Mouse (Mus musculus) activated CD4-positive, CD25-positive, alpha-beta regulatory T cell, adult 4 months (primary cell): ENCODE measurements around the gene Zfp319. TPM values are rescaled to one million over a fixed set of nuclear protein-coding genes. Genes with fewer than 3 reads are reported as not detected.

Experiments
- ATAC-seq: one replicate; pipeline ENCODE4 v1.8.0; 2017
- polyA plus RNA-seq, 2 experiments: library from polyadenylated mRNA; unstranded; fragments of 100-300 nt; shearing (Covaris generic); gene quantifications; one replicate each; pipeline ENCODE4 v1.2.1; 2017

The Zfp319 gene
- polyA plus RNA-seq, 2 experiments from 2014 or later: 3.2 to 4.5 TPM

GRCm38 (mm10) chr8:95348811-95349630 lies 17.3 kb upstream of the Zfp319 start:
- ATAC-seq: peak; percentile 64

GRCm38 (mm10) chr8:95348356-95348755 lies 16.6 kb upstream of the Zfp319 start:
- ATAC-seq: no peak

- peak; percentile 18 for ATAC-seq
These were observed 15.1 kb upstream of the Zfp319 start for GRCm38 (mm10) chr8:95346643-95347545.

GRCm38 (mm10) chr8:95344668-95345067 lies 12.9 kb upstream of the Zfp319 start:
- no peak for ATAC-seq

- no peak for ATAC-seq
These were observed 10.0 kb upstream of the Zfp319 start for GRCm38 (mm10) chr8:95341721-95342120.

- no peak for ATAC-seq
These were observed 4.6 kb upstream of the Zfp319 start for GRCm38 (mm10) chr8:95336363-95336762.

DNA sequence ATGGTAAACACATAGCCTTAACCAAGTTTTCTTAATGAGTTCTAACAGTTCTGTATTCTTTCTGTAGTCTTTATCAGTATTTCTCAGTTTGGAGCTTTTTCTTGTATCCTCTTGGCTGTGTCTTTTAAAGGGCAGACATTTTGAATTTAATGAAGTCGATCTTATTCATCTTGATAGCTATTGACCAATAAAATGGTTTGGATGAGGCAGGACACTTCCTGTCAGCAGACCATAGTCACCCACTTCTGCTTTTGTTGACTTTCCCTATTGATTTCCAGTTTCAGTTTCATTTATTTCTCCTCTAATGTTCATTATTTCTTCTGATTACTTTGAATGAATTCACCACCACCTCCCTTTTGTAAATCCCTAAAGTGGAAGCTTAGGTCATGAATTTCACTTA lies 4.0 kb upstream of the Zfp319 start:
- ATAC-seq: no peak

- no peak for ATAC-seq
These were observed 868 bp upstream of the Zfp319 start for GRCm38 (mm10) chr8:95332437-95333199.

DNA sequence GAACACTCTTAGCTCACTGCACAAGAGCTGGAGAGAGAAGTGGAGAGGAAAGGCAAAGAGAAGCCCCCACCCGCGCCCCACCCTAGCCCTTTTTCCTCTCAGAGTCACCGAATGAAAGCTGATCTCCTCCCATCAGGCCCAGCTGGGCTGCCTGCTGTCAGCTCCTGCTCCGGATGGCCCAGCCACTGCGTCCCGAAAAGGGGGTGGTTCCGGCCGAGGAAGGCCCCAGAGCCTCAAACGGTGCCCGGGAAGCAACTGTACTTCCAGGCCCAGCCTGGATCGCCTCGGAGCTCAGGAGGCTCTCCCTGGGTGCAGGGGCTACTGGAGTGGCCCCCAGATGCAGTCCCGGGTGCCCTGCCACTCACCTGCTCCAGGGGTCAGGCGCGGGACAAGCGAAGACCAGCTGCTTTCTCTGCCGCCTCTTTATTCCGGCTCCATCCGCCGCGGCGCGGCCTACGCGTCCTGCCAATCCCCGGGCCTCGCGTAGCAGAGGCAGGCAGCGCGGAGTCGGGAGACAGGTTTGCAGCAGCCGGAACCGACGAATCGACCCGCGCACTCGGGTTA lies 512 bp downstream of the Zfp319 start:
- peak; percentile 47 for ATAC-seq

DNA sequence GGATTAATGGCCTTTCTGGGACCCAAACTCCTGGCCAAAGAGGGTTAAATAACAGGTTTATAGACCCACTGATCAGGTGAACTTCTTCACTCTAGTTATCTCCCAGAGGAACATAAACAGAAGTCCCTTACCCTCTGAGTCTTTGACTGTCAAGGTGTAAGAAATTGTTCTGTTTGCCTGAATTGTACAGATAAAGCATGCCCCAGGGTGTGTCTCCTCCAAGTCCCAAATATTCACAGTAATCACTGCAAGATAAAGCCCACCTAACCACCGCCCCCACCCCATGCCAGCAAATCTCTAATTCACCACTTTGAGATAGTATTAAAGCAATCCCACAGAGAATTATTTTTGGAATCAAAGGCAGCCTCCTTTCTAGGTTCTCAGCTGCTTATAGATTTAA lies 1.4 kb downstream of the Zfp319 start:
- ATAC-seq: no peak

- no peak for ATAC-seq
These were observed 3.8 kb downstream of the Zfp319 start for GRCm38 (mm10) chr8:95327866-95328465.

- no peak for ATAC-seq
These were observed 4.9 kb downstream of the Zfp319 start for GRCm38 (mm10) chr8:95326822-95327221.

GRCm38 (mm10) chr8:95324646-95325045 lies 7.1 kb downstream of the Zfp319 start:
- ATAC-seq: no peak

DNA sequence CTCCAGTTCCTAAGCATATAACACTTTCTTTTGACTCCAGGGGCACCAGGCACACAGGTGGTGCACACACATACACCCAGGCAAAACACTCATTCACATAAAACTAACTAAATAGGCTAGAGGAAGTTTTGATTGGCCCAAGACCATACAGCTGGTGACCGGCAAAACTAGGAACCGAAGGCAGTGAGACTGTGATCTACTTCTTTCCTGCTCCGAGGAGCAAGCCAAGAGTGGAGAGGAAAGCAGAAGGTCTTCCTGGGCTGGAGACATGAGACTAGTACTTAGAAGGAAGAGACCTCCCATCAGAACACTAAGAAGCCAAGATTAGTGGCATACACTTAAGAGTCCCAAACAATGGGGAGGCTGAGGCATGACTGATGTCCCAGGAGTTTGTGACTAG lies 8.5 kb downstream of the Zfp319 start:
- no peak for ATAC-seq

- ATAC-seq: peak; percentile 97
These were observed 11.3 kb downstream of the Zfp319 start for GRCm38 (mm10) chr8:95320224-95321139.

- ATAC-seq: no peak
These were observed 16.4 kb downstream of the Zfp319 start for GRCm38 (mm10) chr8:95315350-95315749.

DNA sequence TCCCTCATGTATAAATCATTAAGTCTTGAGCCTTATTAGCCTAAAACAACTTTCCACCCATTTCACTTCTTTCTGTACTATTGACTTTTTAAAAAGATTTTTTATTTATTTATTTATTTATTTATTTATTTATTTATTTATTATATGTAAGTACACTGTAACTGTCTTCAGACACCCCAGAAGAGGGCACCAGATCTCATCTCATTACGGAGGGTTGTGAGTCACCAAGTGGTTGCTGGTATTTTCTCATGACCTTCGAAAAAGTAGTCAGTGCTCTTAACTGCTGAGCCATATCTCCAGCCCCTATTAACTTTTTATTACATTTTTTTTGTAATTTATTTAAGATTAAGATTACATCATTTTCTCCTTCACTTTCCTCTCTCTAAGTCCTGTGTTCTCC lies 17.0 kb downstream of the Zfp319 start:
- no peak for ATAC-seq

DNA sequence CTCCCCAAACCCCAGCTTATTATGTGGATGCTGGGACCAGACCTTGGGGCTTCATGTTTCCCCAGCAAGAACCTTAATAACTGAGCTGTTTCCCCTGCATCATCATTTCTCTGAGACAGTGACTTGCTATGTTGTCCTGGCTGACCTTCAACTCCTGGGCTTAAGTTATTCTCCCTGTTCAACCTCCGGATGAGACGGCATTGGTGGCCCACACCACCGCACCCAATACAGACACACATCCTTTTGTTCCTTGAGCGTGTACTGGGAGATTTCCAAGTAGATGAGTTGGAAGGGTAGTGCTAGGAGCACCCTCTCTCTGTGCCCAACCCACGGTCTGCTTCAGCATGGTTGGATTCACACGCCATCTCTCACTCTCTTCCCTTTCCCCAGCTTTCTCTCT lies 17.9 kb downstream of the Zfp319 start:
- no peak for ATAC-seq

GRCm38 (mm10) chr8:95312836-95313235 lies 18.9 kb downstream of the Zfp319 start:
- ATAC-seq: no peak

DNA sequence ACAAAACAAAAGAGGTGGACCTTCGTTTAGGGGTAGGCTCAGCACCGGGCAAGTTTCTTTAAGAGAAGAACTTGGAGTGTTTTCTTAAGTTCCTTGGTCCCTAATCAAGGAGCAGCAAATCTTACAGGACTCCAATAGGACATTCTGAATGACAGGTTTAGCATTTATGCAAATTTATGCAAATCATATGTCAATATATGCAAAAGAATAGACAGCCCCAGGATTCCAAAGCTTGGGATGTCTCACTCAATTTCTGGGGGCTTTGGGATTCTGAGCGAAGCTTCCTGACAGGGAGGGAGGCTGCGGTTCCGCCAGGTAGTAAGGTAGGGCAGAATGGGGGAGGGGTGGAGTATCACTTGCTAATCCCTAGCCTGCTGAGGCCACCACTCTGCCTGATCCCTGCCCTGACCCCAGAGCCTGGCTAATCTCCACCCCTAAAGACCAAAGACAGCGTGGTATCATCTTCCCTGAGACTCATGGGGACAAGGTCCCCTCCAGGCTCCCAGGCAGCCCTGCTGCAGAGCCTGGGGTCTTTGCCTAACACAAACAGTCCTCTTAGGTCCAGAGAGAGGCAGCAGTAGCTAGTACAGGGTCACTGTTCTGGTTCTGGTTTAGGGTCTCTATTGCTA lies 21.3 kb downstream of the Zfp319 start, which contains the start of gene Tepp:
TSS of gene Tepp (plus strand) at position 225 of the 629 bp plus-strand sequence.
- no peak for ATAC-seq
